Mouse (Mus musculus) left cerebral cortex, postnatal 36 days (tissue): ENCODE results near the gene Gm136. TPM values are rescaled to one million over a fixed set of nuclear protein-coding genes. Genes with fewer than 3 reads are reported as not detected.
"Not testable (repeated sequence)": the region's sequence is repeated elsewhere in the genome, so short reads cannot be mapped to it uniquely, and the experiment has no call there.

Source experiments
- DNase-seq, 2 experiments: peaks; one replicate each; pipeline ENCODE4 v3.0.0; 2021 to 2022; ENCODE audit warnings: low spot score in 2 of 2, mixed read lengths in 1 of 2
- intact Hi-C: fragments of 180-260 bp; cut with DNase I; formaldehyde crosslinking; loops from one replicate; pipeline ENCODE4 v1.15.1; 2025
- total RNA-seq, 2 experiments: library from RNA; stranded (reverse); gene quantifications; 2 replicates each; pipeline ENCODE4 v1.2.3; 2021

Gm136 gene
- total RNA-seq: not detected

- no peak for DNase-seq
- intact Hi-C loops: no loop called here
Observed at GRCm38 (mm10) chr4:34756163-34756562, at the start of gene Gm136. TSS of gene Gm136 (minus strand) at chr4:34756263.

DNA sequence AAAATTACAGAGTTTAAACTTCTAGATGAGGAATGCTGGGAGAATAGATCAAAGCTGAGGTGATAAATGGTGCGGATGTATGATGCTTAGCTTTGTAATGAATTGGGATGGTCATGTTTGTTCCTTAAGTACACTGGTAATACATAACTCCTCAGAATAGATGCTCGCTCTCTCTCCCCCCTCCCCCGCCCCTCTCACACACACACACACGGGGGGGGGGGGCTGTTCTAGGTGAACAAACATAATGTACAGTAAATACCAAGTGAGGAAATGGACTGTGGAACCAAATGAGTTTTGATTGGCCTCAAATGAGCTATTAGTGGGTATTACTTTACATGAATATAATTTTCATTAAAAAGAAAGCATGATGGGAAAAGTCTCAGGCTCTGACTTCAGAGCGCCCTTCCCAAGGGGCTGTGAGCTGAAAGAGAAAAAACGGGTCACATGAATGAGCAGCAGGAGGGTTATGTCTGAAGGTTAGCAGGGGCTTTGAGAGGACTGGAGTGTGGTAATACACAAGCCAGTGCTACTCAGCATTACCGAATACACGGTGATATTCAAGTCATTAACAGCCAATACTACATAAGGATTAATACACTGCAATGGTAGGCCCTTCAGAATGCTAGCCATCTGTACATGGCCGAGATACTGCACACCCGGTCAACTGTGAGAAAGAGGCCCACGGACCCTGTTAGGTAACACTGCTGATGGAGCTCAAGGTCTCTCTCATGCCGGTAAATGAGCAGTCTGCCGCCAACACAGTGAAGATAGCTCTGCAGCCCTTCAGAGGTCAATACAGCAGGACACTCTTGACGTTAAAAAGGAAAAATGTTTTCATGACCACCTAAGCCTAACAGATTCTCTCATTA, 45.3 kb upstream of the Gm136 start:
- no peak for DNase-seq
- intact Hi-C loops: no loop called here

GRCm38 (mm10) chr4:34798005-34798404, 41.9 kb upstream of the Gm136 start:
- DNase-seq: no peak
- intact Hi-C loops: no loop called here

DNA sequence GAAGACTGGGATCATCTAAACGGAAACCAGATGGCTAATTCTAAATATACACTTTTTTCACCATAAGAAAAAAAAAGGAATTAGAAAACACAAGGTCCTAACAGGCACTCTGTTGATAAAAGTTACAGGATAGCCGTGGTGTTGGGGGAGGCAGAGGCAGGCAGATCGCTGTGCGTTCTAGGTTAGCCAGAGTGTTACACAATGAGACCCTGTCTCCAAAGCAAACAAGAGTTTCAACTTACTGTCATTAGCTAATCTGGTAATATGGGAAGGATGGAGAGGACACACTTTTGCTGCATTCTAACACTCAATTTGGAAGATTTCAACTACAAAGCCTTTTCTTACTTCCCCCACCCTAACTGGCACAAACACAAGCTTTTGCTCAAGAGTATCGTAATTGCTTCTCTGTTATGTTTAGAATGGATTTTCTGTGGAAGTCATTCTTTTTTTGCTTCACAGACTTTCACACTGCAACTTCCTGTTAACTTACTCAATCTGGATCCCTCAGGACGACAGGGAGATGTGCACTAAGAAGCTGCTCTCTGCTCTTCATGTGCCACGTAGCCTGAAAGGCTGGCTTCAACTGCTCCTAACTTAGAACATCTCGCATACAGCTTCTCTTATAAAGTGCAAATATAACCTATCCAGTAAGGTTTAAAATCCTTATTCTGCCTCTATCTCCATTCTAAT, 41.4 kb upstream of the Gm136 start:
- no peak for DNase-seq
- intact Hi-C loops: no loop called here

- intact Hi-C loops: no loop called here
- DNase-seq: no peak
Observed at GRCm38 (mm10) chr4:34796294-34796693, 40.2 kb upstream of the Gm136 start.

GRCm38 (mm10) chr4:34786476-34786875, 30.4 kb upstream of the Gm136 start:
- intact Hi-C loops: no loop called here
- DNase-seq: no peak

- DNase-seq: no peak
- intact Hi-C loops: no loop called here
Observed at GRCm38 (mm10) chr4:34785646-34786045, 29.6 kb upstream of the Gm136 start.

DNA sequence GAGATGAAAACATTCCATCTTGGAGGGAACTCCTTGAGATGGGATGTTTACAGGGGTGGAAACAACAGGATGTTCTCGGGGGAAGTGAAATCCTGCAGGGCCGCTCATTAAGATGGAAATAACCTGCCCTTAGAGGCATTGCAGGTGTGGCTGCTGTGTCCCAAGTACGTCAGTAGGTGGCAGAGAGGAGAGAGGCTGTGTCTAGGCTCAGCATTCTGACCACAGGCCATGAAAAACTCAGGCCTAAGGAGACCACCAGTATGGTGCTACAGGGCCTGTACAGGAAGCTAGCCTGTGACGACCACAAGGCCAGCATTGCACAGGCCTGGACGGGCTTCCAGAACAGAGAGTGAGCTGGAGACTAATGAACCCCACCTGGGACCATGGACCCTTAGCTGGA, 28.8 kb upstream of the Gm136 start:
- no peak for DNase-seq
- intact Hi-C loops: loop anchor here (5.0 kb wide), 1 partner anchor 137 kb away; no protein-coding TSS in a partner anchor

GRCm38 (mm10) chr4:34782730-34783129, 26.7 kb upstream of the Gm136 start:
- intact Hi-C loops: loop anchor here (5.0 kb wide), 1 partner anchor 140 kb away; no protein-coding TSS in a partner anchor
- DNase-seq: no peak

- peak; percentile 86 to 89 for DNase-seq
- intact Hi-C loops: loop anchor here (1.0 to 10.0 kb wide), 2 partner anchors 91 to 107 kb away; partner anchors contain the start of genes Slc35a1 and Zfp292
Observed at GRCm38 (mm10) chr4:34777677-34778527, 21.8 kb upstream of the Gm136 start, which contains the start of gene Smim8. TSS of gene Smim8 (minus strand) at chr4:34778423.

- intact Hi-C loops: loop anchor here (10.0 kb wide), 1 partner anchor 113 kb away; the partner anchor contains the start of gene Zfp292
- no peak for DNase-seq
Observed at GRCm38 (mm10) chr4:34771652-34772371, 15.7 kb upstream of the Gm136 start.

DNA sequence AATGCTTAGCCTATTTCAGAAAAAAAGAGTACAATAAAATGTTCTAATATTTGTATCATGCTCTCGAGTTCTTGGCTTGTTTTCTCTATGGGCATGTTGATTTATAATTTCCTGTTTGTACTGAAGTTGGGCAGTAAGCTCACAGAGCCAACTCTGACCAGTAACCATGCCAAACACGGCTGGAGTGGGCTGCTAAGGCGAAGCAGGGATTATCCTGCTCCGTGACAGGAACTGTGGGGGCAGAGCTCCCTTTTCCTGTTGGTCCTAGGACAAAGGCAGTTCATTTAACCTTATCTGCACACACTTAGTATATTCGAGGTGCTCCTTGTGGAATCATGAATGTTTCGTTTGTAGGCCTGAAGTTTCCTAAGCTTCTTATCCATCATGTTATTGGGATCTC, 6.8 kb downstream of the Gm136 start:
- no peak for DNase-seq
- intact Hi-C loops: no loop called here

DNA sequence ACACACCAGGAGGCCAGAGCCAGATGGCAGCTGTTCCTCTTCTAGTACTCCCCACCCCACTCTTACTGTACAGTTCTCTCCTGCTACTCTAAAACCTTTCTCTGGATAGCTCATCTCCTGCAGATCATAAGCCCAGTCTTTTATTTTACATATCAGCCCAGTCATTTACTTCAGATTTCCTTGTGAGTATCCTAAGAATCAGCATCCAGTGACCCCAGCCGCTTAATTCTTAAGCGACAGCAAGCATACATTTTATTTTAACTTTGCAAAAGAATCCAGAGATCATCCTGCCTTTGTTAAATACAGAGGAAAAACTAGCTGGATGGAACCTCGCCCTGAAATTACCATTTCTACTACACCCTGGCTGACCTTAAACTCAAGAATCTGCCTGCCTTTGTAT, 21.6 kb downstream of the Gm136 start:
- DNase-seq: no peak
- intact Hi-C loops: no loop called here

DNA sequence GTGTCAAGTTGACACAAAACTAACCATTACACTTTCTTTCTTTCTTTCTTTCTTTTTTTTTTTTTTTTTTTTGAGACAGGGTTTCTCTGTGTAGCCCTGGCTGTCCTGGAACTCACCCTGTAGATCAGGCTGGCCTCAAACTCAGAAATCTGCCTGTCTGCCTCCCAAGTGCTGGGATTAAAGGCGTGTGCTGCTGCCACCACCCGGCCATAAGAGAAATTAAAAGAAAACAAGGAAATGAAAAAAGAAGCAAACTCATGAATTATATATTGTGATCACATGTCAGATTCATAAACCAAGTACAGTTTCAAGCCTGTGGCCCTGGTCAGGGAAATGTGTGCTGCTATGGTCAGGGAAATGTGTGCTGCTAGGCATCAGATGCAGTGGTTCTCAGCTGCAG, 22.6 kb downstream of the Gm136 start:
- intact Hi-C loops, DNase-seq: not testable (repeated sequence)

GRCm38 (mm10) chr4:34729851-34730341, 26.2 kb downstream of the Gm136 start, which contains the start of gene Cfap206:
TSS of gene Cfap206 (minus strand) at chr4:34730206.
- peak; percentile 22 to 45 for DNase-seq
- intact Hi-C loops: no loop called here

DNA sequence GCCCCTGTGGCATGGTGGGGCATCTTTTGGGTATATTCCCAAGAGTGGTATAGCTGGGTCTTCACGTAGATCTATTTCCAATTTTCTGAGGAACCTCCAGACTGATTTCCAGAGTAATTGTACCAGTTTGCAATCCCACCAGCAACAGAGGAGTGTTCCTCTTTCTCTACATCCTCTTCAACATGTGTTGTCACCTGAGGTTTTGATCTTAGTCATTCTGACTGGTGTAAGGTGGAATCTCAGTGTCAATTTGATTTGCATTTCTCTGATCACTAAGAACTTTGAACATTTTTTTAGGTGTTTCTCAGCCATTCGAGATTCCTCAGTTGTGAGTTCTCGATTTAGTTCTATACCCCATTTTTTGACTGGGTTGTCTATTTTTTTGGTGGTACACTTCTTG, 30.4 kb downstream of the Gm136 start:
- intact Hi-C loops: not testable (repeated sequence)

DNA sequence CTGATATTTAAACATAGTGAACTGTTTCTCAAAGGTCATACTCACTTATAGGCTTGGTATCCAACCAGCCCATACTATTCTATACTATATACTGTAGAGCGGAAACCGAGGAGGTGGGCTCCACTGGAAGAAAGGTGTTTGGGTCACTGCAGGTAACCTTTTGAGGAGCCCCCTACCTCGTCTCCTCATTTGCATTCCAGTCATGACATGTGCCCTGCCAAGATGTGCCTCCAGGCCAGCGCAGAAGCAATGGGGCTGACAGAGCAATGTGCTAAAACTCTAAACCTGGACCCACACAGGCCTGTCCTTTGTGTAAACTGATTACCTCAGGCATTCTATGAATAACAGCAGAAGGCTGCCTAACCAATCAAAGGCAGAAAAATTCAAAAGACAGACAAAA, 31.8 kb downstream of the Gm136 start:
- intact Hi-C loops: no loop called here
- no peak for DNase-seq

More for the DNA sequence above, 30.4 kb downstream of the Gm136 start:
- not testable (repeated sequence) for DNase-seq

DNA sequence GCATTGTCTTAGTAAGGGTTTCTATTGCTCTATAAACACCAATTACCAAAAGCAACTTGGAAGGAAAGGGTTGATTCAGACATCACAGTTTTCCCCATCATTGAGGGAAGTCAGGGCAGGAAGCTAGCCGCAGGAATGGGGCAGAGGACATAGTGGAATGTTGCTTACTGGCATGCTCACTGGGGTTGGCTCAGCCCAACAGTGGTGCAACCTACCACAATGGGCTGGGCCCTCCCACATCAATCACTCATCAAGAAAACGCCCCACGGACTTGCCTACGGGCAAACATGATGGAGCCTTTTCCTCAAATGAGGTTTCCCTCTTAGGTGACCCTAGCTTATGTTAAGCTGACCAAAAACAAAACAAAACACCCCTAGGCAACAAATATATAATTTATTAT, 32.9 kb downstream of the Gm136 start:
- intact Hi-C loops: no loop called here
- no peak for DNase-seq
